Mouse (Mus musculus) heart, adult 2 months (tissue): ENCODE results near the gene Drc3. TPM values are rescaled to one million over a fixed set of nuclear protein-coding genes. Genes with fewer than 3 reads are reported as not detected.

ENCODE experiments used
- DNase-seq, 2 experiments: peaks; one replicate each; pipeline ENCODE4 v3.0.0; 2021
- H3K27ac ChIP-seq: fragments of 200-600 bp; 2 replicates; pipeline ENCODE4 v1.8.1; 2022
- H3K27me3 ChIP-seq: fragments of 200-500 bp; 2 replicates; pipeline ENCODE4 v1.6.1; 2012; ENCODE audit warnings: mild to moderate bottlenecking, low read length, inconsistent platforms, mixed read lengths; ENCODE audit not compliant: control insufficient read depth, insufficient read depth
- H3K36me3 ChIP-seq: fragments of 200-500 bp; 2 replicates; pipeline ENCODE4 v1.6.1; 2012; ENCODE audit warnings: low read length, inconsistent platforms; ENCODE audit not compliant: control insufficient read depth, insufficient read depth
- H3K4me1 ChIP-seq: fragments of 200-500 bp; 2 replicates; pipeline ENCODE4 v1.6.1; 2011; ENCODE audit warnings: low read length; ENCODE audit not compliant: control insufficient read depth, insufficient read depth
- H3K4me3 ChIP-seq: fragments of 200-600 bp; 2 replicates; pipeline ENCODE4 v1.8.1; 2022
- H3K79me2 ChIP-seq: fragments of 200-500 bp; replicated peaks from 2 replicates; pipeline ENCODE4 v1.6.1; 2012; ENCODE audit warnings: mild to moderate bottlenecking, inconsistent platforms, low read length, moderate library complexity, mixed read lengths; ENCODE audit not compliant: control insufficient read depth, insufficient read depth
- H3K9ac ChIP-seq: fragments of 200-500 bp; 2 replicates; pipeline ENCODE4 v1.6.1; 2012; ENCODE audit warnings: low read depth, mild to moderate bottlenecking, control low read depth, inconsistent platforms, low read length, mixed read lengths
- CTCF ChIP-seq: fragments of 200-600 bp; IDR thresholded peaks from 2 replicates; pipeline ENCODE4 v1.8.1; 2022; ENCODE audit warnings: antibody characterized with exemption, mild to moderate bottlenecking, moderate library complexity
- EP300 ChIP-seq: fragments of 200-500 bp; IDR thresholded peaks from 2 replicates; pipeline ENCODE4 v1.6.1; 2011; ENCODE audit warnings: low read depth, low read length, control low read depth; ENCODE audit not compliant: insufficient read depth
- POLR2A ChIP-seq: fragments of 200-500 bp; IDR thresholded peaks from 2 replicates; pipeline ENCODE4 v1.6.1; 2011; ENCODE audit warnings: mild to moderate bottlenecking, low read depth, low read length, control low read depth; ENCODE audit not compliant: insufficient read depth
- WGBS: fragments of 180-500 bp; shearing (Covaris S2); methylation state at CpG from one replicate; pipeline ENCODE4 v1.1.7; 2018; 5-methylcytosine and 5-hydroxymethylcytosine counted together
- intact Hi-C: fragments of 180-260 bp; cut with DNase I; formaldehyde crosslinking; loops from one replicate; pipeline ENCODE4 v1.15.1; 2025
- polyA plus RNA-seq: library from polyadenylated mRNA; depleted of rRNA; stranded (reverse); fragments of >200 nt; gene quantifications from 2 replicates; pipeline ENCODE4 v1.2.3, GENCODE M21; 2012
- total RNA-seq, 2 experiments: library from RNA; stranded (reverse); gene quantifications; 2 replicates each; pipeline ENCODE4 v1.2.3; 2021

Drc3 gene
- total and polyA plus RNA-seq, 3 experiments = 1.6 to 4.1 (median 2.4) TPM

DNA sequence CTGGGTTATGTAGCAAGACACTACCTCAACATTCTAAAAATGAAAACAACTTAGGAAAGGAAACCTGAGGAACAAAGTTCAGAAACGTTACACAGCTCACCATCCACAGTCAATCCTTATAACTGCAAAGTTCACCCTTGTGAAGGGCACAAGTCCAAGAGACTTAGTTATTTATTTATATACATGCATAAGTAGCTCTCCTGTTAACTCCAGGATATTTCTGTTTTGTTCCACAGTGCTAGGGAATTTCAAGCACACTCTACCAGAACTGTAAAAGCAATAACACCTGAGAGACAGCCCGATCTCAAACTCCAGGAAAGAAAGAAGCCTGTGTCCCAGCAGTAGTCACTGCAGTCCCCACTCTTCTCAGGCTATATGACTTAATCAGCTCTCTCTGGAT lies 31.7 kb upstream of the Drc3 start:
- Histone ChIP-seq H3K9ac (no peak overlapping the region), H3K27ac (peak overlapping the region; percentile 26; the same call in 1 of the 2 replicates)
- 51% methylated on average over 2 of the region's 2 CpGs for WGBS

DNA sequence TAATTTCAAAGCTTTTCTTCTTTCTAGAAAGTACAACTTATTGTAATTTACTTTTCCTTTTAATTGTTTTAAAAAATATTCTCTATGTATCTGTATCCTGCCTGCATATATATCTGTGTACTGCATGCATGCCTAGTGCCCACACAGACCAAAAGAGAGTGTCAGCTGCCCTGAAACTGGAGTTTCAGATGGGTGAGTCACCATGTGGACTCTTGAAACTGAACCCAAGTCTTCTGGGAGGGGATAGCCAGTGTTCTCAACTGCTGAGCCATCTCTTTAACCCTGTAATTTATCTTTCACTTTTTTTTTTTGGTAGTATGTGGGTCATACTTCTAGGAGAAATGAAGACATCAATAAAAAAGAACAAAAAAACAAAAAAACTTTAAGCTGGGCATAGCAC lies 29.4 kb upstream of the Drc3 start:
- intact Hi-C loops = no loop called here
- Histone ChIP-seq H3K79me2 (peaks cover 2% of the 10 kb centered on the region; the same call in 1 of the 2 replicates), H3K36me3 (peaks cover 4% of the 10 kb centered on the region; the same call in 1 of the 2 replicates), H3K9ac (no peak overlapping the region), H3K4me3 (no peak overlapping the region), H3K4me1 (peaks cover 3% of the 10 kb centered on the region; the same call in 1 of the 2 replicates), H3K27me3 (no peaks in the 10 kb centered on the region), H3K27ac (no peak overlapping the region)
- TF ChIP-seq EP300 (no peak), CTCF (no peak), POLR2A (no peak)
- no peak for DNase-seq

More for the DNA sequence above, 31.7 kb upstream of the Drc3 start:
- intact Hi-C loops = no loop called here
- no peak overlapping the region for H3K4me3 ChIP-seq
- DNase-seq = no peak
- 0 out of 2 replicates have a peak, but pooled peaks cover 4% of the 10 kb centered on the region for H3K36me3 ChIP-seq
- H3K27me3 ChIP-seq = no peaks in the 10 kb centered on the region
- H3K79me2 ChIP-seq = peaks cover 2% of the 10 kb centered on the region; the same call in 1 of the 2 replicates
- TF ChIP-seq POLR2A (no peak), EP300 (no peak), CTCF (no peak)
- H3K4me1 ChIP-seq = peaks cover 3% of the 10 kb centered on the region

- Histone ChIP-seq H3K9ac (no peak overlapping the region), H3K79me2 (no peaks in the 10 kb centered on the region), H3K27ac (no peak overlapping the region), H3K27me3 (no peaks in the 10 kb centered on the region), H3K4me1 (peaks cover 6% of the 10 kb centered on the region), H3K4me3 (no peak overlapping the region), H3K36me3 (no peaks in the 10 kb centered on the region; the same call in 1 of the 2 replicates)
- DNase-seq = no peak
- TF ChIP-seq EP300 = no peak
- 91% methylated on average over 4 of the region's 4 CpGs for WGBS
- intact Hi-C loops = no loop called here
Measured at GRCm38 (mm10) chr11:60330551-60330950, 22.6 kb upstream of the Drc3 start.

- intact Hi-C loops = no loop called here
- H3K27ac ChIP-seq = peak overlapping the region; percentile 68
- WGBS = 68% methylated on average over 5 of the region's 5 CpGs
- H3K27me3 ChIP-seq = no peaks in the 10 kb centered on the region
- peaks cover 8% of the 10 kb centered on the region for H3K4me1 ChIP-seq
- no peaks in the 10 kb centered on the region; the same call in 1 of the 2 replicates for H3K79me2 ChIP-seq
- no peaks in the 10 kb centered on the region for H3K36me3 ChIP-seq
- TF ChIP-seq EP300 (no peak), POLR2A (no peak), CTCF (no peak)
- no peak overlapping the region for H3K9ac ChIP-seq
- no peak overlapping the region for H3K4me3 ChIP-seq
- DNase-seq = no peak
Measured at GRCm38 (mm10) chr11:60333461-60333860, 19.7 kb upstream of the Drc3 start.

GRCm38 (mm10) chr11:60334124-60334523 lies 19.0 kb upstream of the Drc3 start:
- TF ChIP-seq POLR2A = no peak
- no peak for TF ChIP-seq CTCF
- no peak for TF ChIP-seq EP300

GRCm38 (mm10) chr11:60335771-60336170 lies 17.4 kb upstream of the Drc3 start:
- TF ChIP-seq EP300 = no peak
- no peak for TF ChIP-seq POLR2A
- TF ChIP-seq CTCF = no peak
- Histone ChIP-seq H3K4me1 (peaks cover 8% of the 10 kb centered on the region), H3K79me2 (no peaks in the 10 kb centered on the region; the same call in 1 of the 2 replicates), H3K36me3 (no peaks in the 10 kb centered on the region), H3K27ac (peak overlapping the region; percentile 12; the same call in 1 of the 2 replicates), H3K27me3 (no peaks in the 10 kb centered on the region), H3K9ac (no peak overlapping the region), H3K4me3 (no peak overlapping the region)
- WGBS = 81% methylated on average over 2 of the region's 2 CpGs
- intact Hi-C loops = loop anchor here (2.0 to 5.0 kb wide), 3 partner anchors 33 to 138 kb away; no protein-coding TSS in a partner anchor
- no peak for DNase-seq

More at GRCm38 (mm10) chr11:60334124-60334523, 19.0 kb upstream of the Drc3 start:
- 49% methylated on average over 3 of the region's 3 CpGs for WGBS
- DNase-seq = no peak
- intact Hi-C loops = no loop called here
- Histone ChIP-seq H3K4me1 (peaks cover 8% of the 10 kb centered on the region), H3K27me3 (no peaks in the 10 kb centered on the region), H3K36me3 (no peaks in the 10 kb centered on the region), H3K27ac (peak overlapping the region; percentile 68), H3K79me2 (no peaks in the 10 kb centered on the region; the same call in 1 of the 2 replicates), H3K9ac (no peak overlapping the region), H3K4me3 (no peak overlapping the region)

- H3K4me3 ChIP-seq = no peak overlapping the region
- H3K27ac ChIP-seq = no peak overlapping the region
- TF ChIP-seq CTCF (peak; percentile 68), EP300 (no peak), POLR2A (no peak)
- no peaks in the 10 kb centered on the region for H3K36me3 ChIP-seq
- H3K4me1 ChIP-seq = peaks cover 8% of the 10 kb centered on the region
- no peaks in the 10 kb centered on the region for H3K27me3 ChIP-seq
- peak; percentile 29 to 69 for DNase-seq
- WGBS = 78% methylated on average over 4 of the region's 4 CpGs
- no peak overlapping the region for H3K9ac ChIP-seq
- H3K79me2 ChIP-seq = peaks cover 2% of the 10 kb centered on the region; the same call in 1 of the 2 replicates
- intact Hi-C loops = loop anchor here (5.0 kb wide), 2 partner anchors 36 to 141 kb away; no protein-coding TSS in a partner anchor
Measured at GRCm38 (mm10) chr11:60338291-60338690, 14.8 kb upstream of the Drc3 start.
